Mouse (Mus musculus) brain, adult 2 months (tissue): Measurements from ENCODE around the gene Olfr1331.
"Not testable (repeated sequence)": the region's sequence is repeated elsewhere in the genome, so short reads cannot be mapped to it uniquely, and the experiment has no call there.

Experiments used
- DNase-seq: peaks from one replicate; pipeline ENCODE4 v3.0.0; 2011; ENCODE audit warnings: low read depth, low spot score

Olfr1331 gene

DNA sequence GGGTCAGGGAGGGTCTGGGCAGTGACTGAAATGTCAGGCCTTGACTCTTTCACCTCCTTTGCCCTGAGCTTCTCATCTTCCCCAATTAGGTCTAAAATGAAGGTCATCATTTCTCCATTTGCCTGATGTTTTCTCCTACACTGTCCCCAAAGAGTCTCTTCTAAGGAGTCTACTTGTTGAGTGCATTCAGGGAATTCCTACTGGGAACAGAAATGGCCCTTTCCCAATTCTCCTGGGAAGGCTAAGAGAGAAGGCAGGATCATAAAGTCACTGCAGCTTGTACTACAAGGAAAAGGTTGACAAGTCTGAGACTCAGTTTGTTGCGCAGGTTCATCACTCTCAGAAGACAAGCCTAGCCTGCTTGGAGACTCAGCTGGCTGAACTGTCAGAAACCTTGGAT is at the start of gene Olfr1331:
Gene Olfr1331 (plus strand): TSS at position 301 of the 400 bp plus-strand sequence.
- DNase-seq = no peak

DNA sequence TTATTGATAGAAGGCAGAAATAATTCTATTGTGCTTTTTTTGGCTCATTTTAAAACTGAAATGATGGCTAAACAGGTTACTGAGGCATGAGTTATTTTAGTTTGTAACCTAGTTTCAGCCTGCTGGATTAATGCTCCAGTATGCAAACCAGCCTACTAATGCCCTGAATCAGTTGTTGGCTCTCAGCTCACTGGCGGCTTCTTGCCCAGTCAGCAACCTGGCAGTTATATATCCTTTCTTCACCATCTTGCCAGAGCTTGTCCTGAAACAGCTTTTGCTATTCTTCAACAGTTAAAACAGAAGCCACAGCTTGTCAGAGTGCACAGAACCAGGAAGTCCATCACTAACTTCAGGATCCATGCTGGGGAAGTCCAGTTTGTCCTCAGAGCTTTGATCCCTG is 45.5 kb upstream of the Olfr1331 start:
- DNase-seq = peak; percentile 19

DNA sequence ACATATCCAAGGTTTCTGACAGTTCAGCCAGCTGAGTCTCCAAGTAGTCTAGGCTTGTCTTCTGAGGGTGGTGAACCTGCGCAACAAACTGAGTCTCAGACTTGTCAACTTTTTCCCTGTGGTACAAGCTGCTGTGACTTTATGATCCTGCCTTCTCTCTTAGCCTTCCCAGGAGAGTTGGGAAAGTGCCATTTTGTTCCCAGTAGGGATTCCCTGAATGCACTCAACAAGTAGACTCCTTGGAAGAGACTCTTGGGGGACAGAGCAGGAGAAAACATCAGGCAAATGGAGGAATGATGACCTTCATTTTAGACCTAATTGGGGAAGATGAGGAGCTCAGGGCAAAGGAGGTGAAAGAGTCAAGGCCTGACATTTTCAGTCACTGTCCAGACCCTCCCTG is 28.3 kb upstream of the Olfr1331 start, which contains the start of gene Olfr1333:
Gene Olfr1333 (minus strand): TSS at position 101 of the 400 bp plus-strand sequence.
- DNase-seq = no peak

DNA sequence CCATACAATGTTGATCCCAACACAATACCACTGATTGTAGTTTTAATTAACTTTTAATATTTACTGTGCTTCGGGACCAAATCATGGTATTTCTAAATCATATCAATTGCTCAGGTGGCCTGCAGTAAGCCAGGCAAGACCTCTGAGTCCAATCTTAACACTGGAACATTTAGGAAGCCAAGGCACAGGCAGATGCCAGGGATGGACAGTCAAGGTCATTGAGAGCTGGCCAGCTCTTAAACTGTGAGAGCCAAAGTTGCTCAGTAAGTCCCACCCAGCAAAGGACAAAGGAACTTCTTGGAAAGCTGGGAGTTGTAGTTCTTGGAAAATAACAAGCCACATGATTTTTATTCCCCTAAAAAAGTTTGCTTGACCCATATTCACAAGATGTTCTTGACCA is 2.7 kb upstream of the Olfr1331 start:
- peak; percentile 4 for DNase-seq

DNA sequence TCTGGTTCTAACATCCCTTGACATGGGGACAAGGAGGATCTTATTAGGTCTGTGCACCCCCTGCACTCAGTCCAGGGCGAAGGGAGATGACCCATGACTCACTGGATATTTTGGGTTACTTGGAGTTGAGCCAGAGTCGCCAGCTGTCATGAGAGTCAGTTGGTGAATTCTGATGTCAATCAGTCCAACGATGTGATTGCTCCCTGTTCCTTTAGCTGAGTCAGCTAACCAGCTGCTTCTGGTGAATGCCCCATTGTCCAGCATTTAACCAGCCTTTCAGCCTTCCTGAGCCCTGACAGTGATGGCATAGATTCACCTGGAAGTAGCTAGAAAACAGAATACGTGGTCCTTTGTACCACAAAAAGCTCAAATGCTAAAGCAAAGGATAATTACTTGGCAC is 1.7 kb upstream of the Olfr1331 start:
- DNase-seq = peak; percentile 90

DNA sequence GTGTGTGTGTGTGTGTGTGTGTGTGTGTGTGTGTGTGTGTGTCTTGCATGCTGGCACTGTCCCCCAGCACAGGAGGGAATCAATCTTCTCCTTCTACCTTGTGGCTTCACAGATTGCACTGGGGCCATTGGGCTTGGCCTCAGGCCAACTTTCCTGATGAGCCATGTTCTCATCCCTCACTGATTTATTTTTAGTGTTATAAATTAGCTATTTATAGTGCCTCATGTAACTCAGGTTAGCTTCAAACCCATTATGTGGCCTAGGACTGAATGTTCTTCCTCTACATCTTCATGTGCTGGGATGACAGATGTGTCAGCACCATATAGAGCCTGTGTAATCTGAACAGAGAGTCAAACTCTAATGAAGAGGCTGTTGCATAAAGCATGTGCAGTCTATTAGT is 3.1 kb downstream of the Olfr1331 start:
- peak; percentile 1 for DNase-seq

DNA sequence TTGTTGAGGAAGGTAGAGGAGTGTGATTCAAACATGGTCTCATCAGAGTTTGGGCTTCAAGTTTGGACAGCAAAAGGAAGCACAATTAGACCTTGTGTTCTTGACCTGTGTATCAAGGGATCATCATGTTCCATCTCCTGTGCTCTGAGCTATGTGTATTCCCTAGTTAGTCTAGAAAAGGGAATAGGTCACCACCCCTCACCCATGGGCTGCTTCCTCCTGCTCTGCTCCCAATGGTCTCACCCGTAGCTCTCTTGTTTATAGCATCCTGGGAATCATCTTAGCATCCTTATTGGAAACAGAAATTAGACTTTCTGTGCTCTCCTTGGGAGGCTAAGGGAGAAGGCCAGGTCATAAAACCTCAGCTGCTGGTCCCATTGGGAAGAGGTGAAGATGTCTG is 23.8 kb downstream of the Olfr1331 start, which contains the start of gene Olfr1330:
Gene Olfr1330 (plus strand): TSS at position 301 of the 400 bp plus-strand sequence.
- DNase-seq = no peak

DNA sequence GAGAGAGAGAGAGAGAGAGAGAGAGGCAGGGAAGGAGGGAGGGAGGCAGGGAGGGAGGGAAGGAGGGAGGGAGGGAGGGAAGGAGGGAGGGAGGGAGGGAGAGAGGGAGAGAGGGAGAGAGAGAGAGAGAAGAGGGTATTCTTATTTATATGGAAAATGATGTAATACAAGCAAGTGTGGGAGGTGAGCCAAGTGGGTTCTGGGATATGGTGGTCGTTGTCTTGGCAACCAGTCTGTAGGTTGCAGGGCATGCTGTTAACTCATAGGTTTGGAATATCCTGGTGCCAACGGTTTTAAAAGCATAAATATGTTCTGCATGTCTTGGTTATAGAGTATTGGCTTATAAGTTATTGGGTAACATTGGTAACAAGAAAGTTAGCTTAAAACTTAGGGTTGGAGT is 37.5 kb downstream of the Olfr1331 start:
- peak; percentile 19 for DNase-seq

DNA sequence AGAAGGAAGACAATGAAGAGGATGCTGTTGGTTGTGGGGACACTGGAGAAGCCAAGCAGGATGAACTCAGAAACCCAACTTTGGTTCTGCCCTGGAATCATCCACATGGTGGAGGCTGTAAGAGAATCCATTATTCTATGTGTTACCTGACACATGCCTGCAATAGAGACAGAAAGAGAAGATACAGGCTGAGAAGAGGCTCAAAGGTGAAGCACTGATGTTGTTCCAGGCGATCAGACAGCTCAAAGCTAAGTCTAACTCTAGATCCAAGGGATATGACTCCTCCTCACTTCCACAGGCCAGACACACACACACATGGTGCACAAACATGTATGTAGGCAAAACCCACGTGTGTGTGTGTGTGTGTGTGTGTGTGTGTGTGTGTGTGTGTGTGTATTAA is 52.9 kb downstream of the Olfr1331 start, which contains the start of gene Olfr1329:
Gene Olfr1329 (minus strand): TSS at position 101 of the 400 bp plus-strand sequence.
- not testable (repeated sequence) for DNase-seq
